Mouse (Mus musculus): ENCODE results near the gene Notch2.

DNA sequence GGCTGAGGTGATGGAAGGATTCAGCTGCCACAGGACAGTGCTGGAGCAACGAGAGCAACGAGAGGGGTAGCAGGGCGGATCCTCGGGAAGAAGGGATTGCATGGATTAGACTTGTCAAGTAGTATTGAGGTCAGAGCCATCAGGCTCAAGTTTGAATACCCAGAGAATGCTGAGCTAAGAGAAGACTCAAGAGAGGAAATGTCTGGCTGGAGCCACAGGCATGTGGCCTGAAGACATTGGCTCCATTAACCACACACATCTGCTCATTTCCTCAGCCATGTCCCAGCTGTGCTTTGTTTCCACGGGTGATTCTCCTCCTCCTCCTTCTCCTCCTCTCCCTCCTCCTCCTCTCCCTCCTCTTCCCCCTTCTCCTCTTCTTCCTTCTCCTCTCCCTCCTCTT lies 186.4 kb downstream of the Notch2 start:
- TF ChIP-seq CHD2 (IDR thresholded peaks at IDR 0.05; ENCODE audit: low read length) = no peak
- TF ChIP-seq HCFC1 (IDR thresholded peaks at IDR 0.05; ENCODE audit: low read depth, low read length) = no peak
- TF ChIP-seq RAD21 (IDR thresholded peaks at IDR 0.05; ENCODE audit: low read depth, low read length) = no peak
- TF ChIP-seq KAT2A (IDR thresholded peaks at IDR 0.05; ENCODE audit: insufficient replicate concordance, low read length) = no peak
- TF ChIP-seq MYC (IDR thresholded peaks at IDR 0.05; ENCODE audit: low read depth, low read length) = no peak

Data from CH12.LX (cell line).